Mouse (Mus musculus) neural tube, embryonic 15.5 days (tissue): ENCODE measurements around the gene Nrxn1. TPM values are rescaled to one million over a fixed set of nuclear protein-coding genes. Genes with fewer than 3 reads are reported as not detected.
A peak's percentile ranks its signal among the peaks of the same experiment; 100 is the strongest.

Source experiments
- ATAC-seq: fragments of 200-750 bp; cut with Nextera tagmentation; 2 replicates; pipeline ENCODE4 v1.8.0; 2017; ENCODE audit warnings: mild to moderate bottlenecking, moderate TSS enrichment, moderate library complexity; ENCODE audit not compliant: low FRiP score
- H3K27ac ChIP-seq: fragments of 300-500 bp; sonication (generic); replicated peaks from 2 replicates; pipeline ENCODE4 v1.5.1; 2015; ENCODE audit warnings: mild to moderate bottlenecking, inconsistent platforms
- H3K27me3 ChIP-seq: fragments of 300-500 bp; sonication (generic); replicated peaks from 2 replicates; pipeline ENCODE4 v1.6.1; 2015; ENCODE audit warnings: inconsistent platforms
- H3K36me3 ChIP-seq: fragments of 300-500 bp; sonication (generic); 2 replicates; pipeline ENCODE4 v1.6.1; 2015; ENCODE audit warnings: inconsistent platforms
- H3K4me1 ChIP-seq: fragments of 300-500 bp; sonication (generic); 2 replicates; pipeline ENCODE4 v1.6.1; 2015; ENCODE audit warnings: inconsistent platforms
- H3K4me2 ChIP-seq: fragments of 300-500 bp; sonication (generic); 2 replicates; pipeline ENCODE4 v1.6.1; 2015; ENCODE audit warnings: inconsistent platforms, mild to moderate bottlenecking, moderate library complexity
- H3K4me3 ChIP-seq: fragments of 300-500 bp; sonication (generic); replicated peaks from 2 replicates; pipeline ENCODE4 v1.5.1; 2015; ENCODE audit warnings: mild to moderate bottlenecking, inconsistent platforms
- H3K9ac ChIP-seq: fragments of 300-500 bp; sonication (generic); replicated peaks from 2 replicates; pipeline ENCODE4 v1.6.1; 2015; ENCODE audit warnings: mild to moderate bottlenecking, inconsistent platforms
- H3K9me3 ChIP-seq: fragments of 300-500 bp; sonication (generic); replicated peaks from 2 replicates; pipeline ENCODE4 v1.6.1; 2016; ENCODE audit warnings: inconsistent platforms
- WGBS: fragments of 180-500 bp; shearing (Covaris S2); methylation state at CpG from one replicate; pipeline ENCODE4 v1.1.7; 2015; ENCODE audit warnings: mixed read lengths; 5-methylcytosine and 5-hydroxymethylcytosine counted together
- polyA plus RNA-seq: library from polyadenylated mRNA; unstranded; fragments of >200 nt; fragmentation: Nextera tagmentation; extraction: Ambion mirVana; gene quantifications from 2 replicates; pipeline ENCODE4 v1.2.1, GENCODE M21; 2015

Nrxn1 gene
- polyA plus RNA-seq, 1 experiment from 2014 or later, result 245 TPM

- H3K9me3 ChIP-seq, result no peaks in the 10 kb centered on the region
- H3K27me3 ChIP-seq, result no peaks in the 10 kb centered on the region
- no peak overlapping the region for H3K27ac ChIP-seq
- H3K4me3 ChIP-seq, result no peak overlapping the region
- no peak overlapping the region for H3K4me2 ChIP-seq
- ATAC-seq, result no peak
- no peaks in the 10 kb centered on the region for H3K36me3 ChIP-seq
- 0 out of 2 replicates have a peak, but pooled peaks cover 3% of the 10 kb centered on the region for H3K4me1 ChIP-seq
- no peak overlapping the region for H3K9ac ChIP-seq
Observed at GRCm38 (mm10) chr17:91079096-91079495, 13.8 kb downstream of the Nrxn1 start.

GRCm38 (mm10) chr17:91074780-91075179 is 18.1 kb downstream of the Nrxn1 start:
- Histone ChIP-seq H3K9ac (no peak overlapping the region), H3K4me2 (no peak overlapping the region), H3K9me3 (no peaks in the 10 kb centered on the region), H3K4me3 (no peak overlapping the region), H3K4me1 (no peaks in the 10 kb centered on the region), H3K27me3 (no peaks in the 10 kb centered on the region), H3K27ac (no peak overlapping the region), H3K36me3 (no peaks in the 10 kb centered on the region)
- no peak for ATAC-seq
- WGBS, result 52% methylated on average over 5 of the region's 5 CpGs

GRCm38 (mm10) chr17:91033466-91033865 is 59.4 kb downstream of the Nrxn1 start:
- no peaks in the 10 kb centered on the region for H3K36me3 ChIP-seq
- WGBS, result 43% methylated on average over 7 of the region's 7 CpGs
- H3K9ac ChIP-seq, result no peak overlapping the region
- no peak overlapping the region for H3K27ac ChIP-seq
- H3K4me1 ChIP-seq, result no peaks in the 10 kb centered on the region
- H3K4me2 ChIP-seq, result no peak overlapping the region
- H3K9me3 ChIP-seq, result no peaks in the 10 kb centered on the region
- H3K27me3 ChIP-seq, result no peaks in the 10 kb centered on the region
- no peak for ATAC-seq
- no peak overlapping the region for H3K4me3 ChIP-seq

GRCm38 (mm10) chr17:91025061-91025623 is 67.7 kb downstream of the Nrxn1 start:
- H3K4me2 ChIP-seq, result no peak overlapping the region
- ATAC-seq, result no peak
- H3K4me1 ChIP-seq, result no peaks in the 10 kb centered on the region
- 73% methylated on average over 2 of the region's 2 CpGs for WGBS
- no peak overlapping the region for H3K9ac ChIP-seq
- no peaks in the 10 kb centered on the region for H3K27me3 ChIP-seq
- H3K9me3 ChIP-seq, result no peaks in the 10 kb centered on the region
- no peak overlapping the region for H3K4me3 ChIP-seq
- H3K36me3 ChIP-seq, result no peaks in the 10 kb centered on the region
- H3K27ac ChIP-seq, result no peak overlapping the region

- no peak overlapping the region for H3K27ac ChIP-seq
- no peaks in the 10 kb centered on the region for H3K4me1 ChIP-seq
- H3K4me3 ChIP-seq, result no peak overlapping the region
- H3K4me2 ChIP-seq, result no peak overlapping the region
- H3K27me3 ChIP-seq, result no peaks in the 10 kb centered on the region
- 86% methylated on average over 5 of the region's 5 CpGs for WGBS
- no peak for ATAC-seq
- H3K9ac ChIP-seq, result no peak overlapping the region
- no peaks in the 10 kb centered on the region for H3K9me3 ChIP-seq
- no peaks in the 10 kb centered on the region for H3K36me3 ChIP-seq
Observed at GRCm38 (mm10) chr17:91007385-91008089, 85.3 kb downstream of the Nrxn1 start.

- H3K4me2 ChIP-seq, result no peak overlapping the region
- H3K9ac ChIP-seq, result no peak overlapping the region
- no peaks in the 10 kb centered on the region for H3K36me3 ChIP-seq
- no peaks in the 10 kb centered on the region for H3K9me3 ChIP-seq
- ATAC-seq, result no peak
- no peak overlapping the region; the same call in 1 of the 2 replicates for H3K27ac ChIP-seq
- no peaks in the 10 kb centered on the region for H3K27me3 ChIP-seq
- H3K4me3 ChIP-seq, result no peak overlapping the region
- H3K4me1 ChIP-seq, result no peaks in the 10 kb centered on the region
Observed at GRCm38 (mm10) chr17:91000389-91000788, 92.5 kb downstream of the Nrxn1 start.

- Histone ChIP-seq H3K4me3 (no peak overlapping the region), H3K36me3 (no peaks in the 10 kb centered on the region), H3K27me3 (no peaks in the 10 kb centered on the region), H3K9ac (no peak overlapping the region), H3K27ac (peak overlapping the region; percentile 56; the same call in 1 of the 2 replicates), H3K9me3 (no peaks in the 10 kb centered on the region), H3K4me2 (no peak overlapping the region), H3K4me1 (no peaks in the 10 kb centered on the region)
- 43% methylated on average over 4 of the region's 4 CpGs for WGBS
- peak; percentile 62 for ATAC-seq
Observed at GRCm38 (mm10) chr17:90999667-91000154, 93.2 kb downstream of the Nrxn1 start.

GRCm38 (mm10) chr17:90997714-90998113 is 95.2 kb downstream of the Nrxn1 start:
- no peak overlapping the region for H3K4me2 ChIP-seq
- H3K9me3 ChIP-seq, result no peaks in the 10 kb centered on the region
- no peaks in the 10 kb centered on the region for H3K27me3 ChIP-seq
- H3K4me3 ChIP-seq, result no peak overlapping the region
- no peak for ATAC-seq
- no peaks in the 10 kb centered on the region for H3K36me3 ChIP-seq
- no peak overlapping the region for H3K27ac ChIP-seq
- WGBS, result 77% methylated on average over 1 of the region's 1 CpGs
- no peak overlapping the region for H3K9ac ChIP-seq
- H3K4me1 ChIP-seq, result no peaks in the 10 kb centered on the region

- Histone ChIP-seq H3K4me3 (no peak overlapping the region), H3K36me3 (no peaks in the 10 kb centered on the region), H3K4me1 (no peaks in the 10 kb centered on the region), H3K4me2 (no peak overlapping the region), H3K27ac (no peak overlapping the region), H3K9ac (no peak overlapping the region), H3K27me3 (no peaks in the 10 kb centered on the region), H3K9me3 (no peaks in the 10 kb centered on the region)
- 4% methylated on average over 1 of the region's 1 CpGs for WGBS
- no peak for ATAC-seq
Observed at GRCm38 (mm10) chr17:90995436-90995835, 97.4 kb downstream of the Nrxn1 start.

- no peak for ATAC-seq
- H3K9ac ChIP-seq, result no peak overlapping the region
- 17% methylated on average over 1 of the region's 1 CpGs for WGBS
Observed at GRCm38 (mm10) chr17:90994247-90994646, 98.6 kb downstream of the Nrxn1 start.

GRCm38 (mm10) chr17:90990747-90991146 is 102.1 kb downstream of the Nrxn1 start:
- no peak overlapping the region for H3K9ac ChIP-seq
- no peak overlapping the region for H3K27ac ChIP-seq
- H3K4me1 ChIP-seq, result no peaks in the 10 kb centered on the region
- no peak overlapping the region for H3K4me2 ChIP-seq
- ATAC-seq, result no peak
- H3K36me3 ChIP-seq, result no peaks in the 10 kb centered on the region
- no peaks in the 10 kb centered on the region for H3K9me3 ChIP-seq
- 74% methylated on average over 2 of the region's 2 CpGs for WGBS
- H3K27me3 ChIP-seq, result no peaks in the 10 kb centered on the region
- H3K4me3 ChIP-seq, result no peak overlapping the region

More at GRCm38 (mm10) chr17:90994247-90994646, 98.6 kb downstream of the Nrxn1 start:
- Histone ChIP-seq H3K4me2 (no peak overlapping the region), H3K36me3 (no peaks in the 10 kb centered on the region), H3K9me3 (no peaks in the 10 kb centered on the region), H3K27ac (no peak overlapping the region), H3K27me3 (no peaks in the 10 kb centered on the region), H3K4me3 (no peak overlapping the region), H3K4me1 (no peaks in the 10 kb centered on the region)

GRCm38 (mm10) chr17:90962904-90963531 is 129.9 kb downstream of the Nrxn1 start:
- H3K27ac ChIP-seq, result no peak overlapping the region
- no peak overlapping the region for H3K9ac ChIP-seq
- H3K27me3 ChIP-seq, result no peaks in the 10 kb centered on the region
- no peaks in the 10 kb centered on the region for H3K36me3 ChIP-seq
- no peak overlapping the region for H3K4me2 ChIP-seq
- H3K4me1 ChIP-seq, result no peaks in the 10 kb centered on the region
- no peak for ATAC-seq
- 72% methylated on average over 4 of the region's 4 CpGs for WGBS
- no peak overlapping the region for H3K4me3 ChIP-seq
- no peaks in the 10 kb centered on the region for H3K9me3 ChIP-seq
